Mouse (Mus musculus): Measurements from ENCODE around the gene Fam241b.

Gene Fam241b

GRCm38 (mm10) chr10:62070636-62071035, 73.1 kb downstream of the Fam241b start:
- no peak for DNase-seq (ENCODE audit: low spot score)

DNA sequence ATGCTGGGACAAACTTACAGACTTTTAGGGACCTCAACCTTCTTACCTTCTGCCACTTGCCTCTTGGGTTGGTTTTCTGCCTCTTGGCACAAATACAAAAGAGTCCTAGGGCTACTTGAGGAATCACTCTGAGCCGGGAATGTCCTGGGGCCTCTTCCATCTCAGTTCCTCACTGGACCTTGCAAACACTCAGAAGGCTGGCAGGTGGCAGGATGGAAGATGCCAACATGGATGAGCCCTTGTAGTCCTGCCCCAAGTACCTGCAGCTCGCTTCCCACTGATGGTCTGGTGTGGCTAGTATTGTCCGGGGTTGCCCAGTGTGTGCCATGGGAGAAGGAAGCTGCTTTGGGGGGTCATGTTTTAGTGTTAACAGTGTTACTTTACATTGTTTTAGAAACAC, 73.8 kb downstream of the Fam241b start:
- no peak for DNase-seq (ENCODE audit: low spot score)

DNA sequence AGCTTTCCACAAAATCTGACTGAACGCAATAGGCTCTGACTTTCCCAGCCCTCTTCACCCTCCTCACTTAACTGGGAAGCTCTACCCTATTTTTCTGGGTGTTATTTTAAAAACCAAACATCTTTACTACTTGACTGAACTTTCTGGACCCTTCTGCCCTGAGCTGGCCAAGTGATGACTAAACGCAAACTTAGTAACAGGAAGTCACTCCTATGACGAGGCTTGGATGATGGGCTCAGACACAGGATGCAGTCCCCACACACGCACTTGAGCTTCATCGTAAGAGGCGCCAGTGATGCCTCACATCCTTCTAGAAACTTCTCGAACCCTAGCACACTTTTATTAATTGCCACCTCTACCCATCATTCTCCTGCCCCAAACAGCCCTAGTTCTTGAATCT, 74.3 kb downstream of the Fam241b start:
- no peak for DNase-seq (ENCODE audit: low spot score)

GRCm38 (mm10) chr10:62068532-62068931, 75.2 kb downstream of the Fam241b start:
- DNase-seq (ENCODE audit: low spot score): no peak

DNA sequence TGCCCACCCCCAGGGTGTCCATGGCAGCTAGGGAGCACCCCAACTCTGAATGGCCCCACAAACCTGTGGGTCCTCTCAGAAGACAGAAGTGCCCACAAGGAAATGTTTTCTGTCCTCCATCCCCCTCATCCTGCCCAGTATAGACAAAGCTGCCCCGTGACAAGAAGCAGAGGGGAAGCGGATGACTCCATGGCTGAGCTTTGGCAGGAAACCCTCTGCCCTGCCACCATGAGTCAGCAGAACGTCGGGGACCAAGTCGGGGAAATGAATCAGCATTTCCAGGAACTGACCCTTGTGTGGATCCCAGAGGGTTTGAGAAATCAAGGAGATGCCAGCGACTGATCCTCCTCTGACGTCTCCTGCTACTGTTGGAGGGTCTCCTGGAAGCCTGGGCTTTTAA, 77.5 kb downstream of the Fam241b start:
- no peak for DNase-seq (ENCODE audit: low spot score)

DNA sequence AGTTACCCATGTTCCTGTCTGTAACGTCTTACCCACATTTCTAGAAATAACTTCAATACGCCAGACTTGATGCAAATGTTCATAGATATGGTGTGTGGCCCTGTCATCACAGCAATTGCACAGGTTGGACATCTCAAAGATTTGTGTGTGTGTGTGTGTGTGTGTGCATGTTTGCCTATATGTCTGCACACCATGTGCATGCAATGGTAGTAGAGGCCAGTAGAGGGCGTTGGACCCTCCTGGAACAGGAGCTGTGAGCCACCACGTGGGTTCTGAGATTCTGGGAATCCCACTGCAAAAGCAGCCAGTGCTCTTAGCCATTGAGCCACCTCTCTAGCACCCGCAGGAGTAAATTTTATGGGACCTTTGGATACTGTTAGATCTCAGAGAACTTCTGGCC, 80.9 kb downstream of the Fam241b start:
- DNase-seq (ENCODE audit: low spot score): no peak

DNA sequence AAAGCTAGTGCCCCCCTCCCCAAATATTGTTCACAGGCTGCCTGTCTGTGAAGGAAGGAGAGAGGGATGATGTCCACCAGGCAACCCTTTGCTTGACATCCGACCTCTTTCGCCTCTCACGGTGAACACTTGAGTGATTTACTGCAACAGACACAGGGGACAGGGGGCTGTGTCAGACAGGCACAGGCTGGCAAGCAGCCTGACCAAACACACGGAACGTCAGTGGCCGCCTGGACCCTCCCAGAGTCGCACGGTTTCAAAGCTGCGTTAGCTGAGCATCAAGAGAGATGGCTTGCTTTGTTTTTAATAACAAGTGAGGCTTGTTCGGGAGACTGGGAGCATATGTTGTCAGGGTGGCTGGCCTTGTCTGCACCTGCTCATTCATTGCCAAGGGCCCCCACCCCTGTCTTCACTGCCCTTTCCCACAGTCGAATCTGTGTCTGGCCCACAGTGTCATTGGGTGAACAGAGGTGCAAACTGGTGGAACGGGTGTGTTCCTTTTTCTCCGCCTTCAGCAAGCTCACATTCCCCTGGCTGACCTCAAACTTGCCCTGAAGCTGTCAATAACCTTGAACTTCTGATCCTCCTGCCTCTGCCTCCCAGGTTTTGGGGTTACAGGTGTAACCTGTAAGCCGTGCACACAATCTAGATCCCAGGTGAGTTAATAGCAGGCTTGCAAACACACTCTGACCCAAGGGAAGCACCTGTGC, 82.6 kb downstream of the Fam241b start:
- DNase-seq (ENCODE audit: low spot score): no peak

DNA sequence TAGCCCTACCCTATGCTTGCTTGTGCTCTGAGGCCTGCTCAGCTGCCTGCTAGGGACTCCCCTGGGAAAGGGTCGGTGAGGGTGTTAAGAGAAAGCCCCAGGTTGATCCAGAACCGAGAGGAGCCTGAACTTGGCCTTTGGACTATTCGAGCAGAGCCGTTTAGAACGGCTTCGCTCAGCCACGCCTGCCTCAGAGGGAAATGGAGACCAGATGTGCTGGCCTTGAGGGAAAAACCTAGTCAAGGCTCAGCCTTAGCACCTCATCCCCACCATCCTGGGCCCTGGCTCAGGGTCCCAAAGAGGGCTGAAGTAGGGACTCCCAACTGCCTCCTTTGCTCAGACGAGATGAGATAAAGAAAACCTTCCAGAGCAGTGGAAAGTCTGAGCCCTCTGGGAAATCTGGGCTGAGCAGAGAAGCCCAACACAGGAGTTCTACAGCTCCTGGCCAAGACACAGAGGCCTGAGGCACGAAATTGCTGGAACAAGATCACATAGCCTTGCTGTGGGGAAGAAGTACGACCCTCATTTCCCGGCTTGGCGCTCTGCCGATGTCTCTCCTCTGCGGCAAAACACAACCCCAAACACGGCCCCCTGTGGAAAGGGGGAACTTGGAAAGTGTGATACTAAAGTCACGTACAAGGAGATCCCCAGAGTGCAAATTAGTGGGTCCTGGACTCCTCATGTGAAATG, 83.4 kb downstream of the Fam241b start:
- no peak for DNase-seq (ENCODE audit: low spot score)

DNA sequence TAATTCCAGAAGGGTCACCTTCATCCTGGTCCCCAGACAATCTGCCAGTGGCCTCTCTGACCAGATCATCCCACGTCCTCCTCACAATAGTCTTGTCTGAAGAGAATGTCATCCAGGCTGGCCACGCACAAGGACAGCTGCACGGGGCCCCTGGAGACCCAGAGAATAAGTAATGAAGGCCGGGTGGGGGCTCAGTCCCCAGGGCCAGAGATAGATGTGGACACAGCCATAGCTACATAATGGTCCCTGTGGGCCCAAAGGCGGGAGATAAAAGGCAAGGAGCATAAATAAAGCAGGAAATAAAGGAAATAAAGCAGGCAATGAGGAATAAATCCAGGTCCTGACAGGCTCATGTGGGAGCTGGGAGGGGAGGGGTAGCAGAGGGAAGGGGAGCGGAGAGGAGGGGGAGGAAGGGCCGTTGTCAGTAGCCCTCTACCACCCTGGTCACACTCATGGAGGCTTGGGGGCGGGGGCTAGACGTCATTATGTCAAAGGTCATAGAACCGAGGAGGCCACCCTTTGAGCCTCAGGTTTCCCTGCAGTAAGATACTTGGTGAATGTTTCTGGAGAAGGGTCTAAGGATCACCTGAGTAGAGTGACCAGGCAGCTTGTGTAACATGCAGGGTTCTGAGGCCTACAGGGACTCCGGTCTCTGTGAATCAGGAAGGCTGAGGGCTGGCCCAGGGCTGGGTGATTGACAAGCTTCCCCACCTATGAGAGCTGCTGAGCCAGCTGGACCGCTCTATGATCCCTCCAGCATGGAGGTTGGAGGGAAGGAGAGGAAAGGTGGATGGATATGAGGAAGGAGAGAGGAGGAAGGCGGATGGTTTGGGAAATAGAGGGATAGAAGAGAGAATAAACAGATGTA, 85.0 kb downstream of the Fam241b start:
- DNase-seq (ENCODE audit: low spot score): no peak

Data from testis, postnatal 14 days (tissue).